Mouse (Mus musculus): ENCODE measurements around the gene Ifih1.

DNA sequence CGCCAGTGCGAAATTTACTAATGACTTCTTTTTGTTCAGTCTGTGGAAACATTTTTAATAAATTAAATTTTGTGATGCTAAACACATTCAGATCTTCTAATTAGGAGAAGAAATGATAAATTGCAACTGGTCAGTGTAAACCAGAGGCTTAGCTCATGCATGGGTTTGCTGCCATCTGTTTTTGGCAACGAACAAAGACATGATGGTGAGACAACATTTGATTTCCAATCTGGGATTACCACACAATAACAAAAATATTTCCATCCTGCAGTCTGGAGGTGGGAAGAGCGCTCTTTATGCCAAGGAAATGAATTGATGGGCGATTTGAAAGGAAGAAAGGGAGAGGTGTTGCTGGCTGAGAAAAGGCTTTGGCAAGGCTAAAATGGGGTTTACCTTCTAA lies 42.5 kb downstream of the Ifih1 start:
- TF ChIP-seq USF1 (IDR thresholded peaks at IDR 0.05; ENCODE audit: low read depth, low read length): no peak
- TF ChIP-seq CTCF (conservative IDR thresholded peaks at IDR 0.05 in 1 of 2, IDR thresholded peaks at IDR 0.05 in 1 of 2; ENCODE audit: low read depth in 2 of 2, low read length in 2 of 2): no peak
- no peak for TF ChIP-seq POLR2A (IDR thresholded peaks at IDR 0.05; ENCODE audit: low read depth, low read length)
- no peak for TF ChIP-seq ZC3H11A (IDR thresholded peaks at IDR 0.05; ENCODE audit: low read depth, low read length)
- TF ChIP-seq E2F4 (IDR thresholded peaks at IDR 0.05; ENCODE audit: insufficient replicate concordance, low read depth, low read length): no peak
- TF ChIP-seq ZNF384 (IDR thresholded peaks at IDR 0.05; ENCODE audit: low read depth, low read length): no peak
- TF ChIP-seq EP300 (IDR thresholded peaks at IDR 0.05; ENCODE audit: low read length): no peak
- no peak for TF ChIP-seq TBP (conservative IDR thresholded peaks at IDR 0.05; ENCODE audit: low read depth, low read length)
- no peak for TF ChIP-seq GABPA (IDR thresholded peaks at IDR 0.05; ENCODE audit: insufficient replicate concordance, low read depth, low read length)
- no peak for TF ChIP-seq ELF1 (IDR thresholded peaks at IDR 0.05; ENCODE audit: low read depth, low read length)
- TF ChIP-seq TCF12 (IDR thresholded peaks at IDR 0.05; ENCODE audit: low read depth, low read length): no peak
- no peak for TF ChIP-seq SIN3A (IDR thresholded peaks at IDR 0.05; ENCODE audit: low read length)
- no peak for TF ChIP-seq JUND (conservative IDR thresholded peaks at IDR 0.05; ENCODE audit: low read depth, low read length)
- no peak for TF ChIP-seq KAT2A (IDR thresholded peaks at IDR 0.05; ENCODE audit: insufficient replicate concordance, low read length)
